Mouse (Mus musculus): ENCODE data around the gene Vasn.

The Vasn gene

DNA sequence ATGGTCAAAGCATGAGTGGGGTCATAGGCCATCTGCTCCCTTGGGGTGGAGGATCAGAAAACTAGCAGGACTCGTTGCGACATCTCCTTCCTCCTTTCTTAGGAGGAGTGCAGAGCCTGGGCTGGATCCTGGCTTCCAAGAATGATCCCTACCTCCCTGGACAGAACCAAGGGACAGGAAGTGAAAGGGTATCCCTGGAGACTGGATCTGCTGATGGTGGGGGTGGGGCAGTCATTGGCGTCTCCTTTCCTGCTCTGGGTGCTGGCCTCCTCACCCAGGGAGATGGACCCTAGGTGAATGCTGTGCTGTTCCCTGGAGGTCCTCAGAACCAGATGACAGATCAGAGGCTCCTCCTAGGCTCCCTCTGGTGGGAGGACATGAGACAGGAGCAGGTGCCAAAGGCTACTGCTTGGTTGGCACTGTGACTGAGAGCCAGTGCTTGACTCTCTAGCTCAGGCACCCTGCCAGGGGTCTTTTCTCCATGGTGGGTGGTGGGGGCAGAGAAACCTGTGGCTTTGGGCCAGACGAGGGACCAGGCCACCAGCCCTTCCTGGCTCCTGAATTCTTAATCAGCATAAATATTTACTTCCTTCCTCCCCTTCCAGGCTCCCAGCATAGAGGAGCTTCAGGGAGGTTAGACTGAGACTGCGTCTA is 33.2 kb upstream of the Vasn start:
- in situ Hi-C loops (cut with MboI; ENCODE audit: low sequenced_read_pairs): no loop called here

- in situ Hi-C loops (cut with MboI; ENCODE audit: low sequenced_read_pairs): no loop called here
These were observed 31.8 kb upstream of the Vasn start for GRCm38 (mm10) chr16:4607818-4608531.

DNA sequence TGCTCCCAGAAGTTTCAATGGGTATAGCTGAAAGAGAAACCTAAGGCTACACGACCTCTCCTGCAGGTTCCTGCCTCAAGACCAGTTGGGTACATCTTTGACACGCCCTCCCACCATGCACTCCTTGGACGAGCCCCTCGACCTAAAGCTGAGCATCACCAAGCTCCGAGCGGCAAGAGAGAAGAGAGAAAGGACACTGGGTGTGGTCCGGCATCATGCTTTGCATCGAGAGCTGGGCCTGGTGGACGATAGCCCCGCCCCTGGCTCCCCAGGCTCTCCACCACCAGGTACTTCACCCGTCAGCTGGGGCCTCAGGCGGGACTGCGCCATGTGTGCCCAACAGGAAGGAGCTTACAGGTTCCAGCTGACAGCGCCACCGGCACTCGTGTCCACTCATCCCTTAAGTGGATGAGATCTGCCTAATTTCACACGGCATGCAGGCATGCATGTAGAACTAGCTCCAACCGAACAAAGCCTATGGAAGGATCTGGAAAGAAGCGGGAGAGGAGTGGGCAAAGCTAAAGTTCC is 31.1 kb upstream of the Vasn start:
- in situ Hi-C loops (cut with MboI; ENCODE audit: low sequenced_read_pairs): no loop called here

DNA sequence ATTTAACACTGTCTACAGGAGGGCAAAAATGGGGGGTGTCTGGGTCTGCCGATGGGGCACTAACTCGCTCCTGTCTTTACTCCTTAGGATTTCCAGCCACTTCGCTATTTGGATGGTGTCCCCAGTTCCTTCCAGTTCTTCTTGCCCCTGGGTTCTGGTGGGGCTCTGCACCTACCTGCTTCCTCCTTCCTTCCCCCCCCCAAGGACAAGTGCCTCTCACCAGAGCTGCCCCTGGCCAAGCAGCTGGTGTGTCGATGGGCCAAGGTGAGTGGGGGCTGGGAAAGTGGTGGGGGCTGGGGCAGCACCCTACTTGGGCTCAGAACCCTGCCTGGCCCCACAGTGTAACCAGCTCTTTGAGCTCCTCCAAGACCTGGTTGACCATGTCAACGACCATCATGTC is 28.5 kb upstream of the Vasn start:
- in situ Hi-C loops (cut with MboI; ENCODE audit: low sequenced_read_pairs): loop anchor here (5.0 to 10.0 kb wide), 3 partner anchors 44 to 306 kb away; no protein-coding TSS in a partner anchor

DNA sequence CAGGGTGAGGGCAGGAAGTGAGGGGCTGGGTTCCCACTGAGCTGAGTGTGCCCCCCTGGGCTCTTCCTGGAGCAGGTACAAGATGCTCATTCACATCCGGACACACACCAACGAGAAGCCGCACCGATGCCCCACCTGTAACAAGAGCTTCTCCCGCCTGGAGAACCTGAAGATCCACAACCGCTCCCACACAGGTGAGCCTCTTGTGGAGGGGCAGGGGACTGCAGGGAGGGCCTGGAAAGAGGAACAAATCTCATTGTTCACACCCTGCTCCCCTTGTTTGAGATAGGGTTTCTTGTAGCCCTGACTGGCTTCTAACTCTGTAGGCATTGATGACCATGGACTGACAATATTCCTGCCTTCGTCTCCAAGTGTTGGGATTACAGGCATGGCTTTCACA is 28.1 kb upstream of the Vasn start:
- in situ Hi-C loops (cut with MboI; ENCODE audit: low sequenced_read_pairs): loop anchor here (5.0 to 10.0 kb wide), 3 partner anchors 44 to 307 kb away; no protein-coding TSS in a partner anchor

GRCm38 (mm10) chr16:4613736-4614135 is 26.0 kb upstream of the Vasn start:
- in situ Hi-C loops (cut with MboI; ENCODE audit: low sequenced_read_pairs): loop anchor here (5.0 to 10.0 kb wide), 3 partner anchors 46 to 309 kb away; no protein-coding TSS in a partner anchor

GRCm38 (mm10) chr16:4614639-4615038 is 25.1 kb upstream of the Vasn start:
- in situ Hi-C loops (cut with MboI; ENCODE audit: low sequenced_read_pairs): loop anchor here (5.0 to 10.0 kb wide), 3 partner anchors 47 to 310 kb away; no protein-coding TSS in a partner anchor

DNA sequence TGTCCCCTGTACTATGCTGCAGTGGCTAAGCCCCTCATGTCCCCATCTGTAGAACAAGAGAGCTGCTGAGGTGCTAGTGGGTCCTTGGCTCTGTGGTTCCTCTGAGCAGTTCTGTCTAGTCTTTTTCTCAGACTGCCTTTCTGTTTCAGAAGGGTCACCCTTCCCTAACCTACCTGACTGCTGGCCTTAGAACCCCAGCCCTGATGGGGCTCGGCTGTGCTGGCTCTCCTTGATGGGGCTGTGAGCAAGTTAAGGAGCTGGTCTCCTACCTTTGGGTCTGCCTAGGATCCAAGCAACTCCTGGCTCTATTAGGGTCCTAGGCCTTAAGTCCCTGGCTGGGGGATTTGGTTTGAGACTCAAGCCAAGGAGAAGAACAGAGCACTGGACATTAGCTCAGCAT is 24.4 kb upstream of the Vasn start:
- in situ Hi-C loops (cut with MboI; ENCODE audit: low sequenced_read_pairs): loop anchor here (10.0 kb wide), 2 partner anchors 130 to 310 kb away; no protein-coding TSS in a partner anchor

DNA sequence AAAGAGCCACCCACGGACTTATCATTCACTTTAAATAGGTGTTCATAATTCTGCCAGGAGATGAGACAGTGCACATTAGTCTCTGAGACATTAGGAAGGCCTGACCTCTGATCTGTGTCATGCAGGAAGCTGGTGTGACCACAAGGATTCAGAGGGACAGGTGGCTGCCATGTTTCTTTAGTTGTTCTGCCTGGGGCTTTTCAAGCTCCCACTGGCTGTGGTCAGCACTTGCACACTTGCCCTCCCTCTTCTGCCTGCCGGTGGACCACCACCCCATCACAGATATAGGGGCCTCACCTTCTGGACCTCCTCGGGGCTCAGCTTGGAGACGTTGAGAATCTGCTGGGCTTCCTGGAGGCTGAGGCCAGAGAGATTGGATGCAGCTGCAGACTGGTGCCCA is 22.9 kb upstream of the Vasn start:
- in situ Hi-C loops (cut with MboI; ENCODE audit: low sequenced_read_pairs): loop anchor here (10.0 kb wide), 2 partner anchors 132 to 312 kb away; no protein-coding TSS in a partner anchor

DNA sequence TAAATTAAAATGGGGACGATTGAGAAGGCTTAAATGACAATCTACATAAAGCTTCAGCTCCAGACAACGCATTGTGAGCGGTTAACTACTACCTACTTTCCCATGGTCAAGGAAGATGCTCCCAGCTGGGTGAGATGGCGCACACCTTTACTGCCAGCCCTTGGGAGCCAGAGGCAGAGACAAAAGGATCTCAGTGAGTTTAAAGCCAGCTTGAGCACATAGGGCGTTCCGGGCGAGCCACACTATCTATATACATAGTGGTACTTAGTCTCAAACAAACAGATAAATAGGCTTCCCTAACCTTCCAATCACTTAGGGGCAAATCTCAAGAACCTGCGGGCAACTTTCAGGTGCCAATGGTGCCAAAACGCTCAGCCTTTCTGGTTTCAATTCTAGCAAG is 15.7 kb upstream of the Vasn start:
- in situ Hi-C loops (cut with MboI; ENCODE audit: low sequenced_read_pairs): no loop called here

- in situ Hi-C loops (cut with MboI; ENCODE audit: low sequenced_read_pairs): no loop called here
These were observed 15.1 kb upstream of the Vasn start, which contains the start of gene Pam16 for GRCm38 (mm10) chr16:4624481-4625110. Gene Pam16, minus strand, starts transcription at chr16:4624988.

- in situ Hi-C loops (cut with MboI; ENCODE audit: low sequenced_read_pairs): no loop called here
These were observed 12.6 kb upstream of the Vasn start for GRCm38 (mm10) chr16:4627105-4627504.

GRCm38 (mm10) chr16:4628898-4629419 is 10.8 kb upstream of the Vasn start:
- in situ Hi-C loops (cut with MboI; ENCODE audit: low sequenced_read_pairs): no loop called here

- in situ Hi-C loops (cut with MboI; ENCODE audit: low sequenced_read_pairs): no loop called here
These were observed 9.8 kb upstream of the Vasn start for GRCm38 (mm10) chr16:4629950-4630349.

GRCm38 (mm10) chr16:4632050-4632449 is 7.7 kb upstream of the Vasn start:
- in situ Hi-C loops (cut with MboI; ENCODE audit: low sequenced_read_pairs): no loop called here

GRCm38 (mm10) chr16:4633661-4634060 is 6.1 kb upstream of the Vasn start:
- in situ Hi-C loops (cut with MboI; ENCODE audit: low sequenced_read_pairs): no loop called here

DNA sequence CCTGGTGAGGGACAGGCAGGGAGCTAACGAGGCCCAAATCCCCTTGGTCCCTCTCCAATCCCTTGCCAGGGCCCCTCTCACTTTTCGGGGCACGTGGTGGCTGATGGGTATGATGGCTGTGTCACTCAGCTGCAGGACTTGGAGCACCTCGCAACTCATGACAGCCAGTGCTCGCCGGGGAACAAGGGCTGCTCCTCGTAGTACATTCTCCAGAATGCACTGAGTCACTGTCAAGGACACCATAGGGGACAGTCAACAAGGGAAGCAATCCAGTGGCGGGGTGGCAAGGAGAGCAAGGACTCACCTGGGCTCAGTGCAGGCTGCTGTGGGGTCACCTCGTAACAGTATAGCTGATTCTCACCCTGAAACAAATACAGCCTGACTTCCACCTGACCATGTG is 5.1 kb upstream of the Vasn start:
- in situ Hi-C loops (cut with MboI; ENCODE audit: low sequenced_read_pairs): no loop called here

DNA sequence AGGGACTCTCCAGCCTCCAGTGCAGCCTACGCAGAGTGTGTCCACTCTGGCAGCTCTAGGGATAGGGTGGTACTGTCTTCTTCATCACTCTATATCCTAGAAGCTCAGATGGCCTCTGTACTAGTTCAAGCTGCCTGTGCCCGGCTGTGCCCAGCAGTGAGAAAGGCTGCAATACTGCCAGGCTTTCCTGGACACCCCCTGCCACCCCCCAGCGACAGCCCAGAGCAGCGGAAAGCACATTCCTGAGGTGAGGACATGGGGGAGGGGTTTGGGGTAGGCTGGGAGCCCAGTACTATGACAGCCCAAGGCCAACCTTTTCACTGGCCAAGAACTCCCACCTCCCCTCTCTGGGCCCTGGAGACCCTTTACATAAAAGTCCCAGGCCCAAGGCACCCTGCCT is 4.0 kb upstream of the Vasn start:
- in situ Hi-C loops (cut with MboI; ENCODE audit: low sequenced_read_pairs): no loop called here

DNA sequence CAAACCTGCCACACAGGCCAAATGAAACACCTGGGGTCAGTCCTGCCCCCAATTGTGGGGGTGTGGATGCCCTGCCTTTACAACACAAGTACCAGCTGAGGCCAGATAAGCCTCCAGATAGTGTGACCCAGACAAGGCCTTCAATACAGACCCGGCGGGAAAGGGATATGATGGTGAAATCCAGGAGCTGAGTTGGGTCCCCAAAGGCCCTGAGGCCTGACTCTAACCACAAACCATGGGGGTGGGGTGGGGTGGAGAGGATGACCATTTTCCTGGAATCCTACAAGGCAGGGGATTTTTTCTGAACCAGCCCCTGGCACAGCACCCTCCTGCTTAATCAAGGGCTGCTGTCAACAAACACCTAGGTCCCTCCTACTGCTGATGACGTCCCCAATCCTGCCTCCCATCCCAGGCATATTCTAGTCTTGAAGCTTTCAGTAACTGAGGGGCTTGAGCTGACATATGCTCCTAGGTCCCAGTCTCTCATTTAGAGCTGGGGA is 800 bp upstream of the Vasn start:
- in situ Hi-C loops (cut with MboI; ENCODE audit: low sequenced_read_pairs): no loop called here

GRCm38 (mm10) chr16:4640267-4641005 is 695 bp downstream of the Vasn start:
- in situ Hi-C loops (cut with MboI; ENCODE audit: low sequenced_read_pairs): no loop called here
